Mouse (Mus musculus): ENCODE measurements around the gene Arhgap45.

The Arhgap45 gene

GRCm38 (mm10) chr10:80016511-80016910 is at the start of gene Arhgap45:
TSS of gene Arhgap45 (plus strand) at chr10:80016653.
- in situ Hi-C loops (cut with MseI, MboI): no loop called here

- in situ Hi-C loops (cut with MseI, MboI): no loop called here
Observed at GRCm38 (mm10) chr10:79966886-79967400, 49.5 kb upstream of the Arhgap45 start.

GRCm38 (mm10) chr10:79968181-79968580 is 48.3 kb upstream of the Arhgap45 start:
- in situ Hi-C loops (cut with MseI, MboI): no loop called here

DNA sequence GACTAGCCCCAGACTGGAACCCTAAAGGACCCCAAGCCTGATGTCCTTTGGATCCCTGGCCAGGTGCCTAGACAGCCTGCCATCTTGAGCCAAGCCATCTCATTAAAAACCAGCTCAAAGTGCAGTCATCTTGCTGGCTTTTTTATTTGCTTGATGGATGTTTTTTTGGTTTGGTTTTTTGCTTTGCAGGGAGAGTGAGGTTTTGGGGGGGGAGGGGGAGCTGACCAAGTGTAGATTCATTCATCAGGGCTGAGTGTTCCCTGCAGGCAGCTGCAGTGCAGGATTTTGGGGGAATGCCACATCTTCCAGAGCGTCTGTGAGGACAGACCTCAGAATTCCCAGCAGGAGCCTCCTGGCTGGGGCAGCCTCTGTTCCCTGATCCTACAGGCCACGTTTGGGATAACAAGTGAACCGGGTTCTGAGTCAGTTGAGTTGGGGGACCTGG is 47.3 kb upstream of the Arhgap45 start:
- in situ Hi-C loops (cut with MseI, MboI): no loop called here

- in situ Hi-C loops (cut with MseI, MboI): no loop called here
Observed at GRCm38 (mm10) chr10:79970415-79971182, 45.9 kb upstream of the Arhgap45 start, which contains the start of gene Grin3b. TSS of gene Grin3b (plus strand) at chr10:79970715.

- in situ Hi-C loops (cut with MseI, MboI): no loop called here
Observed at GRCm38 (mm10) chr10:79971183-79971497, 45.3 kb upstream of the Arhgap45 start.

GRCm38 (mm10) chr10:79972831-79973230 is 43.6 kb upstream of the Arhgap45 start:
- in situ Hi-C loops (cut with MseI, MboI): no loop called here

DNA sequence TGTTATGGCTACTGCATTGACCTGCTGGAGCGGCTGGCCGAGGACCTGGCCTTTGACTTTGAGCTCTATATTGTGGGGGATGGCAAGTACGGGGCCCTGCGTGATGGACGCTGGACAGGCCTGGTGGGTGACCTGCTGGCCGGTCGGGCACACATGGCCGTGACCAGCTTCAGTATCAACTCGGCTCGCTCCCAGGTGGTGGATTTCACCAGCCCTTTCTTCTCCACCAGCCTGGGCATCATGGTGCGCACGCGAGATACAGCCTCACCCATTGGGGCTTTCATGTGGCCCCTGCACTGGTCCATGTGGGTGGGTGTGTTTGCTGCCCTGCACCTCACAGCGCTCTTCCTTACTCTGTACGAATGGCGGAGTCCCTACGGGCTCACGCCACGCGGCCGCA is 42.4 kb upstream of the Arhgap45 start:
- in situ Hi-C loops (cut with MseI, MboI): no loop called here

DNA sequence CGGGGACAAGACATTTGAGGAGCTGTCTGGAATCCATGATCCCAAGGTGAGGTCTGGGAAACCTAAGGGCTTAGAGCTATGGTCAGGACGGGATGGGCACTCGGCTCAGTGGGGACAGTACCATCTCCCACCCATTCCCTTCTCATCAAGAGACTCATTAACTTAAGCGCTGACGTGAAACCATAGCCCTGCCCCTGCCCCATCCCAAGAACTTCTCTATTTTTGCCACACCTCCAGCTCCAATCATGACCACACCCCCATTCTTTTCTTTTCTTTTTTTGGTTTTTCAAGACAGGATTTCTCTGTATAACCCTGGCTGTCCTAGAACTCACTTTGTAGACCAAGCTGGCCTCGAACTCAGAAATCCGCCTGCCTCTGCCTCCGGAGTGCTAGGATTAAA is 41.8 kb upstream of the Arhgap45 start:
- in situ Hi-C loops (cut with MseI, MboI): no loop called here

DNA sequence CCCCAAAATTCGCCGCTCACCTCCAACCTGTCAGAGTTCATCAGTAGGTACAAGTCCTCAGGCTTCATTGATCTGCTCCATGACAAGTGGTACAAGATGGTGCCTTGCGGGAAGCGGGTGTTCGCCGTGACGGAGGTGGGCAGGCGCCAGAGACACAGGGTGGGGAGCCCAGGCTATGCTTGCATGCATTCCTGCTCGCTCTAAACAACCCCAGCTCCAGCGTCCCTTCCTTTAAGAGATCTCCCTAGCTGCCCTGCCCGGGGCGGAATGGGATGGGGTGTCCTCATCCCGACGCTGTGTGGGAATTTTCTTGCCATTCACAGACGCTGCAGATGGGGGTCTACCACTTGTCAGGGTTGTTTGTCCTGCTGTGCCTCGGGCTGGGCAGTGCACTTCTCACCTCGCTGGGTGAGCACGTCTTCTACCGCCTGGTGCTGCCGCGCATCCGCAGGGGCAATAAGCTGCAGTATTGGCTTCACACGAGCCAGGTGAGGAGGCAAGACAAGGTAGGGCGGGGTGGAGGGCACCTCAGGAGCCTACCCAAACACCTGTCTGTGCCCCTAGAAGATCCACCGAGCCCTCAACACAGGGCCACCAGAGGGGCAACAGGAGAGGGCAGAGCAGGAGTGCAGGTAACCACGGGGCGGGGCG is 40.3 kb upstream of the Arhgap45 start:
- in situ Hi-C loops (cut with MseI, MboI): no loop called here

DNA sequence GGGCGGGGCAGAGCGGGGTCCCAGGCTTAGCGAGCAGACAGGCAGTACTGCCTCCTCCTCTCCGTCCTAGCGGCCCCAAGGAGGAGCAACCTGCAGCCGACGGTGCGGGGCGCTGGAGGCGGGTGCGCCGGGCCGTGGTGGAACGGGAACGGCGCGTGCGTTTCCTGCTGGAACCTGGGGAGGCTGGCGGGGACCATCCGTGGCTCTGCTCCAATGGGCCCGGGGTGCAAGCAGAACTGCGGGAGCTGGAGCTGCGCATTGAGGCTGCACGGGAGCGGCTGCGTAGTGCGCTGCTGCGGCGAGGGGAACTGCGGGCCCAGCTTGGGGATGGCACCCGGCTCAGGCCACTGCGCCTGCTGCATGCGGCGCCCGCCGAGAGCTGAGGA is 39.7 kb upstream of the Arhgap45 start:
- in situ Hi-C loops (cut with MseI, MboI): no loop called here

- in situ Hi-C loops (cut with MseI, MboI): no loop called here
Observed at GRCm38 (mm10) chr10:79977324-79977723, 39.1 kb upstream of the Arhgap45 start.

- in situ Hi-C loops (cut with MseI, MboI): no loop called here
Observed at GRCm38 (mm10) chr10:79978061-79978460, 38.4 kb upstream of the Arhgap45 start.

GRCm38 (mm10) chr10:79979401-79980155 is 36.9 kb upstream of the Arhgap45 start:
- in situ Hi-C loops (cut with MseI, MboI): no loop called here

- in situ Hi-C loops (cut with MseI, MboI): no loop called here
Observed at GRCm38 (mm10) chr10:79983205-79983604, 33.2 kb upstream of the Arhgap45 start.

- in situ Hi-C loops (cut with MseI, MboI): no loop called here
Observed at GRCm38 (mm10) chr10:79983670-79984069, 32.8 kb upstream of the Arhgap45 start.

DNA sequence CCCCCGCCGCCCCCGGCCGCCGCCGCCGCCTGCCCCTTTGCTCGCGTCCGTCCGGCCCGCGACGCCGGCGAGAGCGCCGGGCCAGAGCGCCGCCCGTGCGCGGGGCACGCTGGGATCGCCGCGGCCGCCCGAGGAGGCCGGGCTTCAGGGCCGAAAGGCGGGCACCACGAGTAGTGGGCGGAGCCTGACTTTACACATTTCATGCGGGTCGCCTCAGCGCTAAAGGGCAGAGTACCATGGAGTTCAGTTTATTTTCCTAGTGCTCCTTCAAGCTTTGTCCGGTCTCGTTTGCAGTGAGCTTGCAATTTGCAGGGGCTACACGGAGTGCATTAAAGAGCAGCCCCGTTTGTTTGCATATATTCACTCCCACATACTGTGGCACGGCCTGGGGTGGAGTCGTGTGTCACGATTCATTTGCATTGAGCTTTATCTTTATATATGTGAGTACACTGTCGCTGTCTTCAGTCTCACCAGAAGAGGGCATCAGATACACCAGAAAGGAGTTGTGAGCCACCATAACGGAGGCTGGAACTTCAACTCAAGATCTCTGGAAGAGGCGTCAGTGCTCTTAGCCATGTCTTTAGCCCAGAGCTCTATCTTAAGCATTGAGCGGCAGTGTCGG is 32.1 kb upstream of the Arhgap45 start, which contains the start of gene Tmem259:
TSS of gene Tmem259 (minus strand) at position 136 of the 622 bp plus-strand sequence.
- in situ Hi-C loops (cut with MseI, MboI): no loop called here

GRCm38 (mm10) chr10:79984871-79985270 is 31.6 kb upstream of the Arhgap45 start:
- in situ Hi-C loops (cut with MseI, MboI): no loop called here

DNA sequence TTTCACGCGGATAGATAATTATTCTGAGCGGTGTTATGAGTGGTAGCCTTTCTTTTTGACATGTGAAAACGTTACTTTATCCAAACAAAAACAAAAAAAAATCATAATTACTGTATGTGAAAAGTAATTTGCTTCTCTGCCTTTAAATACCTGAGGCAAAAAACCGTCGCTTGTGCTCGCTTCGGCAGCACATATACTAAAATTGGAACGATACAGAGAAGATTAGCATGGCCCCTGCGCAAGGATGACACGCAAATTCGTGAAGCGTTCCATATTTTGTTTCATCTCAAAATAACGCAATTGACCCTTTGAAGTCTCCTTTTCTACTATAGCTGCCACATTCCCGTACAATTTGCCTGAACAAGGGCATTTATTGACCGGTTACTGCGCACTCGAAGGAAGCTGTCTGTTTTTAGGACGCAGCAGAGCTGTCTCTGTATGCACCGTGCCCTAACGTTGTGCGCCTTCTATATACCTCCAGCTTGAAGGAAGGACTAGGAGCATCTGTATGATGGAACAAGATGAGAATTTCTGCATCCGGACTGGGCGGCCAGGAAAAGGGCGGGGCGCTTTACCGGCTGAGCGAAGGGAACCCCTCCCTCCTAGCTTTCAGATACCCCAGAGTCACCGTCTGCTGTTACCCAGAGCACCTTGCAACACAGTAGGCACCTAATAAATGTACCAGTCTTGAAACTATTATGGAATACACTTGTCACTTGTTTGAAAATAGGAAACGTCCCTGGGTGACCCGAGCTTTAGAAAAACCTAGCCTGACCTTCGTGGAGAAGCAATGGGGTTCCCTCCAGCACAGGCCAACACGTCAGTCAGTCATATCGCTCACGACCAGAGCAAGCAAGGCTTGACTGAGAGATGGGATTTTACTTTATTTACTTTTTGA is 30.9 kb upstream of the Arhgap45 start:
- in situ Hi-C loops (cut with MseI, MboI): no loop called here

GRCm38 (mm10) chr10:79986232-79986878 is 30.1 kb upstream of the Arhgap45 start:
- in situ Hi-C loops (cut with MseI, MboI): no loop called here
